Mouse (Mus musculus) G1E-ER4 (cell line): ENCODE results near the gene Adamts2. TPM values are rescaled to one million over a fixed set of nuclear protein-coding genes. Genes with fewer than 3 reads are reported as not detected.

ENCODE experiments used
- GATA1 ChIP-seq: IDR thresholded peaks from one replicate; pipeline ENCODE4 v1.8.0; 2012; ENCODE audit warnings: low read length, inconsistent platforms
- polyA plus RNA-seq: library from polyadenylated mRNA; stranded (reverse); fragments of >175 nt; gene quantifications from 2 replicates; pipeline ENCODE4 v1.2.3, GENCODE M21; 2012

Adamts2 gene
- polyA plus RNA-seq, 1 experiment = not detected

DNA sequence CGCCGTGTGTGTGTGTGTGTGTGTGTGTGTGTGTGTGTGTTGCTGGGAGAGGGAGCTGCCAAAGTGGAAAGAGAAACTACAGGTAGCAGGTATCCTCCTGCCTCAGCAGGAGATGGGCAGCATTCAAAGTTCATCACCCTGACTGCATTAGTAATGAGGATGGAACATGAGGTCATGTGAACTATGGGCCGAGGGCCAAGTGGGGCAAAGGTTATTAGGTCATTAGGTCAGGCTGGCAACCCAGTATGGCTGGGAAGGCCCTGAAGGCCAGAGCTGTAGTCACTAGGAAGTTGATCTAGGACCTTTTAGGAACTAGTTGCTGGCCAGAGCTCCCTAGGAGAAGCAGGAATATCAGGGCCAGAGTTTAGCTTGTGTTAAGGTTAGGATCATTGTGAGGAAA lies 131.3 kb downstream of the Adamts2 start:
- no peak for TF ChIP-seq GATA1

GRCm38 (mm10) chr11:50734129-50734528 lies 132.2 kb downstream of the Adamts2 start:
- TF ChIP-seq GATA1 = no peak

DNA sequence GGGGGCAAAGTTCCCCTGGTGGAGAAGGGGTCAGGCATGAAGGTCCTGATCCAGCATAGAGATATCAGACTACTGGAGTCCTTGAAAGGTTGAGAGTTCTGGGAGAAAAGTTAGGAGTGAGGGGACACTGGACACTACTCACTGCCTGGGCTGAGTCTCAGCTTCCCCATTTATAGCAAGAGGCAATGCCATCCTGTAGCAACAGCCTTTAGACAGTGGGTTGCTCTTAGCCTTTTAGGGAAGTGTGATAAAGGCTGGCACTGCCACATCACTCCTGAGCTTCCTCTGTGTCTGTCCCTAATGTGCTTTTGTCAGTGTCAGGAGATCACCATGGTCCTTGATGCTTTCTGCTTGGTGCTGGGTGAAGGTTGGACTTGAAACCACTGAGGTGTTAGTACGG lies 134.7 kb downstream of the Adamts2 start:
- no peak for TF ChIP-seq GATA1

DNA sequence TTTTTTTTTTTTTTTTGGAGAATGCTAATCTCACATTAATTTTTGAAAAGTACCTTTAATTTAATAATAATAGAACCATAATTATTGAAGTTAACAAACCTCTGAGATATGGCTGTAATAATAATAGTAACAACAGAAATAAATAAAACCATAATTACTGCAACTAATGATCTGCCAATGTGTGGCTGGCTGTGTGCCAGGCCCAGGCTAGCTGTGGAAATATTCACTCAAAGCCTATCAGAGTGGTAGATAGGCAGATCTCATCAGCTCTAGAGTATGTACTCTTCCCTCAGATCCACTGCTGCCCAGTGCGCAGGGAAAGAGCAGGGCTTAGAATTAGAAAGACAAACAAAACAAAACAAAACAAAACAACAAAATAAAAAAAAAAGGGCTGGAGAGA lies 136.6 kb downstream of the Adamts2 start:
- TF ChIP-seq GATA1 = no peak

- TF ChIP-seq GATA1 = no peak
Measured at GRCm38 (mm10) chr11:50739453-50739852, 137.6 kb downstream of the Adamts2 start.

DNA sequence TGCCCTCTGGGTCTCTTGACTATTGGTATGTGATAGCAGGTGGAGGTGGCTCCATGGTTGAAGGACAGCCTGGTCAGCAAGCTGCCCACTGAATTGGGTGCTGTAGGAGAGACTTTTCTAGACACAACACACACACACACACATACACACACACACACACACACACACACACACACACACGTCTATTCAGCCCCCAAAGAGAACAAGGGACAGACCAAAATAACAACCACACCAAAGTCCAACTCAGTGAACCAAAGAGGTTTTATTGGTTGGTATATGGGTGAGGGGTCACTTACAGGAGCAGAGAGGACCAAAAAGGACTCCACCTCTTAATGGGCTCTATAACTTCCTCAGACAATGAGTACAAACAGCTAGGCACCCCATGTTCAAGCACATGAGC lies 140.3 kb downstream of the Adamts2 start:
- no peak for TF ChIP-seq GATA1

DNA sequence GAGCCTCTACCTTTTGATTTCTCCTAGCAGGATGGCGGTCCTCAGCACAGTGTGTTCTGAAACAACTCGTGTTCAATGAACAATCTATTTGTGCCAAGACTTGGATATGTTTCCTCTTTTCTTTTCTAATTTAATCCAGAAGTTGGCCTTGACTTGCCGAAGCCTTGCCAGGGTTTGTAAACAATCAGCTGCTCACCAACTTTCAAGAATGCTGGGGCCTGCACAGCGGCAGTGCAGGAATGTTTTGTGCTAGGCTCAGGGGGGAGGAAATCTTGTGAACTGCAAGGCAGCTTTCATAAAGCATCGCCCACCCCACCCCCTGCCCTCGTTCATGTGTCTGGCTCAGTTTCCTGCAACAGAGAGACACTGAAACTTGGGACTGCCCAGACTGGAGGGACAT lies 143.1 kb downstream of the Adamts2 start:
- no peak for TF ChIP-seq GATA1

DNA sequence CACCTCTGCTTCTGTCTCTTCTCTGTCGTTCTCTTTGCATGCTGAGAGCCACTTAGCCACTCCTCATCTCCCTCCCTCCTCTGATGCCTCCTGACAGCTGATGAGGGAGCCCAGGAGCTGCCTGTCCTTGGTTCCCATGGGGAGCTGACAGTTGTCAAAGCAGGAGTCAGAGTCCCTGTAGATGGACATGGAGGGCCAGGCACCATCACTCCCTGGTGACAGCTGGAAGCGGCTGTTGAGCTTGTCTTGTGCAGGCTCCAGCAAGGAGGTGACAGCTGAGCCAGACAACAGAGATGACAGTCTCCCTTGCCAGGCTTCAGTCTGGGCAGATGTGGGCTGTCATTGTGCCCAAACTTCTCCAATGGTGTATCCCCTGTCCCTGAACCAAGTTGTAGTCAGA lies 144.6 kb downstream of the Adamts2 start:
- no peak for TF ChIP-seq GATA1

DNA sequence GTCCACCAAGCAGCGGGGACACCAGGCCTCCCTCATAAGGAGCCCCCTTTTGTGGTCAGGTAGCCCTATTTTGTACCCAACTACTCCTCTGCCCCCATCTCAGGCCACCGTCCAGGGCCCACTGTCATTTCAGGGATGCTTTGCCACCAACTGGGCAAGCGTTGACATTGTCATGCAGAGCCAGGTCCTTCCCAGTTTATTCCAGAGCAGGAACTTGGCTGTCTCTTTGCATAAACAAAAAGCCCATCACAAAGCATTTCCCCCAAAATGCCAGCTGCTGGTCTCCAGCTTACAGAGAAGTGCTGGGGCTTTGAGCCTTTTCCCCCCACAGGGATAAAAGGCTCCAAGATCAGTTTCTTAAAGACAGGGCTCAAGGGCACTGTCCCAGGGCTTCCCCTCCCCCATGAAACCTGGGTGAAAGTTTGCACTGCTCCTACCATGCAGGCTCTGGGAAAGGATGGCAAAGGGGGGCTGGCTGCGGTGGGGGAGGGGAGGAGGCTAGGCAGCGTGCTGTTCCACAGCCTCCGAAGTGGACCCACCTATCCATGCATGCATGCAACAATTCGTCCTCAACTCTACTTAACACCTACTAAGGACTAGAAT lies 149.2 kb downstream of the Adamts2 start:
- no peak for TF ChIP-seq GATA1

GRCm38 (mm10) chr11:50757741-50758140 lies 155.9 kb downstream of the Adamts2 start:
- no peak for TF ChIP-seq GATA1

- TF ChIP-seq GATA1 = no peak
Measured at GRCm38 (mm10) chr11:50766461-50766860, 164.6 kb downstream of the Adamts2 start.

DNA sequence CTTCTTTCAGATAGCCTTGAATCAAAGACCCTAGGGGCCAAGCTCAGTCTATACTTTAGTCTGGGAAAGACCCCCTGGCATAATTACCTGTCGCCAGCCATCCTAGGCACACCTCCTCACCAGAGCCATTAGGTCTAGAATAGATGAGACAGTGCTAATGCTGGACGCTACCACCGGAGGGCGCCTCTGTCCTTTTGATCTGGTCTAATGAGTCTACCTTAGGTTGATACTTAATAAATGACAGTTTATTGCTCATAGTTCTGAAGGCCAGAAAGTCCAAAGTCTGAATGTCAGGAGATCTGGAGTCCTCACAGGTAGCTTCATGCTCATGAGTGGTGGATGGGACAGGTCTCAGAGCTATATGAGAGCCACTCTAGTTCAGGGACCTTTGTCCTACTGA lies 165.2 kb downstream of the Adamts2 start:
- no peak for TF ChIP-seq GATA1

DNA sequence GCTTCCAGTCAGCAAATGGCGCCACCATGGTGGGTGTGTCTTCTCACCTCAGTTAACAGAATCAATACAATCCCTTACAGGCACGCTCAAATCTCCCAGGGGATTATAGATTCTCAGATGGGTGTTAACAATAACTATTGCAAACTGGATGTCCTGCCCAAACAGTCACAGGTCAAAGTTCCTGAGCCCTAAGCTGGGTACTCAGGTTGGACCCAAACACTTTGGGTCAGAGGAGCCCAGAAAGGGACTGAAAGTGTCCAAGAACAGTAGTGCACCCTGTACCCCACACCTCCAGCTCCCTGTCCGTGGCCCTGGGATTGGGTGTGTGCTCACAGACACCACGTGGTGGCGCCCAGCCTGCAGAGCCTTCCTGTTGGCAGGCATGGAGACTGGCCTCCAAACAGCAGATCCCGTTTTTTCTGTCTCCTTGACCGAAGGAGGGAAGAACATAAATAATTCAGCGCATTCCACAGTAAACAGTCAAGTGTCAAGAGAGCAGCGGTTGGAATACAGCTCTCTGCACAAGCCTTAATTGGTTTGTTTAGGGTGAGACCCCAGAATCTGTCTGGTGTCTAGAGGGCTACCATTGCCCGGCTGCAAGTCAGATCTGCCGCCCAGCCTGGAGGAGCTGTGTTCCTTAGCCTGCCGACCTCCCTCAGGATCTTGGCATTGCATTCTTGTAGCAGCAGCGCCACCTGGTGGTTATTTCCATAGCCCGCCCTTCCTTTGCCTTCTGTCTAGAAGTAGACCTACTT lies 167.3 kb downstream of the Adamts2 start:
- no peak for TF ChIP-seq GATA1

DNA sequence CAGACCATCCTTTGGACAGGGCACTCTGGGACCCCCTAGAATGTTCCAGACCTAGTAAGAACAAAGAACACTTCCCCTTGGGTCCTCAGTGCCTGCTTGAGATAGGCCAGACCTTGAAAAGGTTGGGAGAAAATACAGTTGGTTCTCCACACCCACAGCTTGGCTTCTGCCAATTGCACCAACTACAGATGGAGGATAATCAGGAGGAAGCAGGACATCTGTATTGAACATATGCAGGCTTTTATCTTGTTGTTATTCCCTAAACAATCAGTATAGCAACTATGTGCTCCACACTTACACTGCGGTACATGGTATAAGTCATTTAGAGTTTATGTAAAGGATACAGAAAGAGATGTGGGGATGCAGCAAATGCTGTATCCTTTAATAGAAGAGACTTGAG lies 169.1 kb downstream of the Adamts2 start:
- TF ChIP-seq GATA1 = no peak

DNA sequence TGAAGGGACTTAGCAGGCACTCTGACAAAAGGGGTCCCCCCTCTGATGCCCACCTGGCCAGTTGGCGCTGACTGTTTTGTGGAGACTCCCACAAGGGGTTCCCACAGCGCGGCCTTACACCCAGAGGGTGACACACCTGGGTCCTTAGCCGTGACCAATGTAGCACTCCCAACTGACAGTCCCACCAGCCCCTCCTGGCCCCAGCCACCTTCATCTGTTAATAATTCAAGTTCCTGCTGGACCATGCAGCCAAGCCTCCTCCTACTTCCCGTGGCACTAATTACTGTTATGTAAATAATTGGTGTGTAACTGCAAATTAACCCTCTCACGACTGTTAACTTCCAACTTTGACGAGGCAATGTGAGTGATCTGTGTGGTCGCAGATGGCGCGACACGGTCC lies 195.8 kb downstream of the Adamts2 start:
- no peak for TF ChIP-seq GATA1

DNA sequence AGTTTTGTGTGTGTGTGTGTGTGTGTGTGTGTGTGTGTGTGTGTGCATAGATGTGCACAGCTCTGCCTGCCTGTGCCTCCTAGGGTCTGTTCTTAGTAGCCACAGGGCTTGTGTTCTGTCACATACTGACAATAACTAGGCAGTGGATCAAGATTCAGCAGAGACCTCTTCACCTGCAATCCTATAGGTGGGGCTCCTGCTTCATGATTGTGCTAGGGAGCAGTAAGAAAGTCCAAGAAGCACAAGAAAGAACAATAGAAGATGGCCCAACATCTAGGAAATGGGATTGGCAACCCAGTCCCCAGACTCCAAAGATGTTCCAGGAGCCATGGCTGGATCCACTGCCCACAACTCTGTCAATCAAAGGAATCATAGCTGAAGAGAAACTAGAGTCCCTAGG lies 197.0 kb downstream of the Adamts2 start:
- no peak for TF ChIP-seq GATA1

DNA sequence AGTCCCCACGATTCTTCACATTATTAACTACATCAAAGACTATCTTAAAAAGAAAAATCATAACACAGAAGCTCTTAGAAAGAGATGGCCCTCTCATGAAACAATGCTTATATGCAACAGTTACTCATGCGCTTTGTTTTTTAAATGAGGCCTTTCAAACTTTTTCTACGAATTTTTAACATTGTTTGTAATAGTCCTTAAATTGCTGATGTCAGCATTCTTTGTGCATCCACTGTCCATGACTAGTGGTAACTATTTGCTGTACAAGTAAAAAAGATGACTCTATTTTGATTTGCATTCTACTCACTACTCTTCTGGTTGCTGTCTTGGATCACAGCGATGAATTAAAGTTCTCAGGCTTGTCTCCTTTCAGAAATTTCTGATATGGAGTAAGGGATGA lies 212.3 kb downstream of the Adamts2 start:
- no peak for TF ChIP-seq GATA1

- TF ChIP-seq GATA1 = no peak
Measured at GRCm38 (mm10) chr11:50826214-50826613, 224.3 kb downstream of the Adamts2 start.
